Comparison of ENCODE assay signal across 7 mouse cellular contexts in the genomic region with DNA sequence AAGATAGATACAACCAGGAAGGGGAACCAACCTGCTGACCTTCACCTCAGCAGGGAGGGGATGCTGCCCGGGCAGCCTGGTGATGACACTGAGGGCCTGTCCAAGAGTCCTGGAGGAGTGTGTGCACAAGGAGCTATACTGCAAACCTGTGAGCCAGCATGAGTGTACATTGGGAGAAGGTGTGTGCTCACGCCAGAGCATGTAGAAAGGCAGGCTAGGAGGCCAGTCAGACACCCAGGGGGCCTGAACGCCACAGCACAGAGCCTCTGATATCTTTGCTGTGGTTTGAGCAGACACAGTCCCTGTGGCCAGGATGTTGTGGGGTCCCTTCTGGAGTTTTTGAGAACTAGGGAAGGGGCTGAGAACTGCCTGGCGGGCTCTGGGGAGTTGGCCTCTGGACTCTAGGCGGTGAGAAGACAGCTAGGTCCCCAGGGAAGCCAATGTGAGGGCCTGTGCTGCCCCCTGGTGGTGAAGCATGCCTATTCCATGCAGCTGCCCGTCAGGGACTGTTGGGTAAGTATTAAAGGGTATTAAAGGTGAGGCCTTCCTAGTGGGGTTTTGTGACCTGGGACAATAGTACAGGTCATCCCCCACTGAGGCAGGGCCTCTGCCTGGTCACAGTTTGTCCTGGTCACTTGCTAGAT. TPM values are rescaled to one million over a fixed set of nuclear protein-coding genes. Genes with fewer than 3 reads are reported as not detected.
DNase-seq lines count a peak whose midpoint lies in the region; ATAC-seq lines count a peak whose summit lies in the region.

No protein-coding gene starts in this region.

- peak overlapping the region; percentile 66 for H3K27ac ChIP-seq in embryonic facial prominence, embryonic 10.5 days (replicated peaks)
- H3K27ac ChIP-seq in limb, embryonic 10.5 days, result peak overlapping the region; percentile 50
- H3K27ac ChIP-seq in midbrain, embryonic 15.5 days, result no peak overlapping the region

- peak; percentile 94 for DNase-seq in adrenal gland, postnatal 14 days
- peak; percentile 91 for DNase-seq in embryonic facial prominence, embryonic 10.5 days (ENCODE audit: low spot score)
- DNase-seq in heart, adult 11 months, result peak; percentile 96
- peak; percentile 85 for DNase-seq in kidney, adult 18-20 months
- DNase-seq in limb, embryonic 10.5 days (ENCODE audit: low spot score), result peak; percentile 96
- DNase-seq in spleen, adult 18-20 months, result peak; percentile 52 to 72

- H3K9me3 ChIP-seq in embryonic facial prominence, embryonic 10.5 days, result no peaks in the 10 kb centered on the region
- no peaks in the 10 kb centered on the region for H3K9me3 ChIP-seq in limb, embryonic 10.5 days (replicated peaks)
- no peaks in the 10 kb centered on the region for H3K9me3 ChIP-seq in midbrain, embryonic 15.5 days

- no peak overlapping the region for H3K9ac ChIP-seq in midbrain, embryonic 15.5 days

- peaks cover 80% of the 10 kb centered on the region for H3K27me3 ChIP-seq in embryonic facial prominence, embryonic 10.5 days (replicated peaks; ENCODE audit: low read depth, poor library complexity, severe bottlenecking)
- peaks cover 25% of the 10 kb centered on the region for H3K27me3 ChIP-seq in limb, embryonic 10.5 days (ENCODE audit: low read depth, poor library complexity, severe bottlenecking)
- no peaks in the 10 kb centered on the region for H3K27me3 ChIP-seq in midbrain, embryonic 15.5 days (replicated peaks)

- peak; percentile 58 for ATAC-seq in midbrain, embryonic 15.5 days (replicated peaks)

- H3K4me2 ChIP-seq in midbrain, embryonic 15.5 days, result no peak overlapping the region

- H3K36me3 ChIP-seq in embryonic facial prominence, embryonic 10.5 days (replicated peaks), result no peaks in the 10 kb centered on the region
- H3K36me3 ChIP-seq in limb, embryonic 10.5 days, result no peaks in the 10 kb centered on the region
- no peaks in the 10 kb centered on the region for H3K36me3 ChIP-seq in midbrain, embryonic 15.5 days (replicated peaks)

- WGBS in embryonic facial prominence, embryonic 10.5 days, result 35% methylated on average over 6 of the region's 6 CpGs
- 40% methylated on average over 6 of the region's 6 CpGs for WGBS in limb, embryonic 10.5 days
- 38% methylated on average over 6 of the region's 6 CpGs for WGBS in midbrain, embryonic 15.5 days

- peaks cover 26% of the 10 kb centered on the region for H3K4me1 ChIP-seq in embryonic facial prominence, embryonic 10.5 days
- peaks cover 15% of the 10 kb centered on the region; the same call in 1 of the 2 replicates for H3K4me1 ChIP-seq in limb, embryonic 10.5 days
- 0 out of 2 replicates have a peak, but pooled peaks cover 3% of the 10 kb centered on the region for H3K4me1 ChIP-seq in midbrain, embryonic 15.5 days

- H3K4me3 ChIP-seq in embryonic facial prominence, embryonic 10.5 days, result no peak overlapping the region
- no peak overlapping the region for H3K4me3 ChIP-seq in limb, embryonic 10.5 days
- no peak overlapping the region for H3K4me3 ChIP-seq in midbrain, embryonic 15.5 days

RNA-seq across cellular contexts. Expression of a gene that starts 24.2 kb away (rescaled TPM):
- total RNA-seq in adrenal gland, postnatal 14 days (2021), result 34.8 and 40.9 TPM in 2 replicates
- polyA plus RNA-seq in embryonic facial prominence, embryonic 10.5 days (2016; fragmentation: Nextera tagmentation; extraction: Ambion mirVana), result 8.7 and 11.3 TPM in 2 replicates
- polyA plus RNA-seq in limb, embryonic 10.5 days (2016; fragmentation: Nextera tagmentation; extraction: Ambion mirVana), result 3.1 and 6.0 TPM in 2 replicates
- polyA plus RNA-seq in midbrain, embryonic 15.5 days (2015; fragmentation: Nextera tagmentation; extraction: Ambion mirVana), result 11.7 and 13.0 TPM in 2 replicates
